ENCODE assay signal across 25 mouse cellular contexts in the genomic region with DNA sequence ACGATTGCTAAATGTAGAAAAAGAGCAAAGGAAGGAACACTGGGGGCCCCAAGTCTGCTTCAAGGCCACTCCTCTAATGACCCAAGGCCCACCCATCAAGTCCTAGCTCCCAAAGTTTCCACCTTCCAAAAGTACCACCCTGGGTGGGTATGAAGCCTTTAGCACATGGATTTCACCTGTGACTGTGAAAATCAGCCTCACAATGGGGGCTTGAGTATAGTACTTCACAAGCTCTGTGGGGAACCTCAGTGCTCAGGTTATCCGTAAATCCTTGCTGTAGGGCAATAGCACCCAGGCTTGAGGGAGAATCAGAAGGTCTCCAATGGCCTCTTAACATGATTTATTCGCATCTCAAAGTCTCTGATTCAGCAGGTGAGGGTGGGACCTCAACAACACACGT. TPM values are rescaled to one million over a fixed set of nuclear protein-coding genes. Genes with fewer than 3 reads are reported as not detected.
DNase-seq lines count a peak whose midpoint lies in the region; ATAC-seq and TF ChIP-seq lines count a peak whose summit lies in the region.
"Had no signal": no experiment of that assay in that cellular context is flagged by ENCODE, and none has a peak within 500 bp of the region (broad histone marks: within the 10 kb centered on the region; RNA-seq: fewer than 3 reads in every experiment).

No protein-coding gene starts in this region.

- 0 out of 2 replicates have a peak, but pooled peaks have one; percentile 34 for TF ChIP-seq EP300 in ES-Bruce4 (IDR thresholded peaks at IDR 0.05; ENCODE audit: insufficient read depth, low read depth, low read length)

- no peak overlapping the region for H3K9ac ChIP-seq in ES-Bruce4 (ENCODE audit: low read depth, poor library complexity, severe bottlenecking)
- H3K9ac ChIP-seq: embryonic facial prominence, embryonic 13.5 days; embryonic facial prominence, embryonic 15.5 days; forebrain, embryonic 12.5 days had no signal

- ATAC-seq in megakaryocyte-erythroid progenitor cell, adult 5-6 weeks (replicated peaks; ENCODE audit: low FRiP score, low TSS enrichment, poor library complexity, severe bottlenecking), result no peak
- ATAC-seq: activated CD4-positive, CD25-positive, alpha-beta regulatory T cell, adult 4 months; forebrain, embryonic 14.5 days; forebrain, embryonic 16.5 days; Patski had no signal

- no peaks in the 10 kb centered on the region for H3K4me1 ChIP-seq in ES-Bruce4 (ENCODE audit: control insufficient read depth, insufficient read depth, low read length)
- H3K4me1 ChIP-seq: embryonic facial prominence, embryonic 15.5 days; forebrain, embryonic 12.5 days had no signal

- TF ChIP-seq POLR2A in ES-Bruce4 (IDR thresholded peaks at IDR 0.05; ENCODE audit: insufficient read depth, low read length), result no peak

- H3K27ac ChIP-seq in ES-Bruce4 (ENCODE audit: insufficient read depth, low read length), result no peak overlapping the region
- H3K27ac ChIP-seq: embryonic facial prominence, embryonic 13.5 days; embryonic facial prominence, embryonic 15.5 days; forebrain, embryonic 10.5 days; forebrain, embryonic 12.5 days had no signal

- no peaks in the 10 kb centered on the region for H3K36me3 ChIP-seq in ES-Bruce4 (ENCODE audit: control insufficient read depth, insufficient read depth, low read length, poor library complexity, severe bottlenecking)
- H3K36me3 ChIP-seq: embryonic facial prominence, embryonic 13.5 days; embryonic facial prominence, embryonic 15.5 days; forebrain, embryonic 10.5 days; forebrain, embryonic 12.5 days; G1E had no signal

- DNase-seq in ES-CJ7 (ENCODE audit: low read depth, low spot score) (peak; percentile 90), R1 (ENCODE audit: low read depth, low spot score) (peak; percentile 24)
- no peak for DNase-seq in neural tube, embryonic 10.5 days (ENCODE audit: extremely low spot score, low spot score)
- DNase-seq in spleen, postnatal 36 days (ENCODE audit: low spot score in 2 of 2), result no peak
- DNase-seq: adrenal gland, adult 8-10 months; adrenal gland, postnatal 14 days; adrenal gland, postnatal 36 days; cerebellum, adult 18-20 months; cerebellum, adult 8-10 months; cerebellum, adult 9-11 months; cerebellum, postnatal 14 days; cerebellum, postnatal 36 days; embryo, embryonic 11 days had no signal

- H3K4me3 ChIP-seq in ES-Bruce4 (ENCODE audit: low read depth, low read length), result no peak overlapping the region
- H3K4me3 ChIP-seq: embryonic facial prominence, embryonic 13.5 days; embryonic facial prominence, embryonic 15.5 days; erythroblast, embryonic 14.5 days; forebrain, embryonic 10.5 days; forebrain, embryonic 12.5 days had no signal

- H3K27me3 ChIP-seq in ES-Bruce4 (ENCODE audit: control insufficient read depth, insufficient read depth, low read length, poor library complexity, severe bottlenecking), result no peaks in the 10 kb centered on the region; the same call in 1 of the 2 replicates
- H3K27me3 ChIP-seq: forebrain, embryonic 12.5 days; Patski had no signal

- no peaks in the 10 kb centered on the region for H3K9me3 ChIP-seq in ES-Bruce4 (replicated peaks; ENCODE audit: control insufficient read depth, insufficient read depth, low read length, poor library complexity, severe bottlenecking)
- H3K9me3 ChIP-seq: embryonic facial prominence, embryonic 13.5 days; embryonic facial prominence, embryonic 15.5 days; forebrain, embryonic 10.5 days; forebrain, embryonic 12.5 days had no signal

- TF ChIP-seq CTCF in ES-Bruce4 (IDR thresholded peaks at IDR 0.05; ENCODE audit: low read depth, low read length), result no peak

RNA-seq across cellular contexts. Expression of a gene that starts 30.5 kb away (rescaled TPM):
- polyA plus RNA-seq in ES-Bruce4 (2011; ENCODE audit: insufficient read depth, insufficient read length, low read depth, missing spikeins), result 5.4 and 7.1 TPM in 2 replicates
- not detected in 2 replicates for total RNA-seq in megakaryocyte-erythroid progenitor cell, adult 5-6 weeks (2014; fragmentation: Nextera tagmentation)
- total RNA-seq in megakaryocyte-erythroid progenitor cell, adult 5-6 weeks (2017), result 0.80 and 1.4 TPM in 2 replicates
- polyA plus RNA-seq: activated CD4-positive, CD25-positive, alpha-beta regulatory T cell, adult 4 months; G1E had no signal

Comparison
In these comparisons a context has a peak if more than half of its experiments do, and no peak if none do; other contexts are left out.
1. DNase-seq: peak in ES-CJ7 (single experiment) and R1 (single experiment); none in neural tube, embryonic 10.5 days (single experiment) and spleen, postnatal 36 days (0 of 2).